Mouse (Mus musculus): ENCODE data around the gene Styx. TPM values are rescaled to one million over a fixed set of nuclear protein-coding genes. Genes with fewer than 3 reads are reported as not detected.
A peak's percentile ranks its signal among the peaks of the same experiment; 100 is the strongest.
"Not testable (repeated sequence)": the region's sequence is repeated elsewhere in the genome, so short reads cannot be mapped to it uniquely, and the experiment has no call there.

Styx gene
- total RNA-seq, 2 experiments from 2014 or later: 25.1 to 38.8 TPM

DNA sequence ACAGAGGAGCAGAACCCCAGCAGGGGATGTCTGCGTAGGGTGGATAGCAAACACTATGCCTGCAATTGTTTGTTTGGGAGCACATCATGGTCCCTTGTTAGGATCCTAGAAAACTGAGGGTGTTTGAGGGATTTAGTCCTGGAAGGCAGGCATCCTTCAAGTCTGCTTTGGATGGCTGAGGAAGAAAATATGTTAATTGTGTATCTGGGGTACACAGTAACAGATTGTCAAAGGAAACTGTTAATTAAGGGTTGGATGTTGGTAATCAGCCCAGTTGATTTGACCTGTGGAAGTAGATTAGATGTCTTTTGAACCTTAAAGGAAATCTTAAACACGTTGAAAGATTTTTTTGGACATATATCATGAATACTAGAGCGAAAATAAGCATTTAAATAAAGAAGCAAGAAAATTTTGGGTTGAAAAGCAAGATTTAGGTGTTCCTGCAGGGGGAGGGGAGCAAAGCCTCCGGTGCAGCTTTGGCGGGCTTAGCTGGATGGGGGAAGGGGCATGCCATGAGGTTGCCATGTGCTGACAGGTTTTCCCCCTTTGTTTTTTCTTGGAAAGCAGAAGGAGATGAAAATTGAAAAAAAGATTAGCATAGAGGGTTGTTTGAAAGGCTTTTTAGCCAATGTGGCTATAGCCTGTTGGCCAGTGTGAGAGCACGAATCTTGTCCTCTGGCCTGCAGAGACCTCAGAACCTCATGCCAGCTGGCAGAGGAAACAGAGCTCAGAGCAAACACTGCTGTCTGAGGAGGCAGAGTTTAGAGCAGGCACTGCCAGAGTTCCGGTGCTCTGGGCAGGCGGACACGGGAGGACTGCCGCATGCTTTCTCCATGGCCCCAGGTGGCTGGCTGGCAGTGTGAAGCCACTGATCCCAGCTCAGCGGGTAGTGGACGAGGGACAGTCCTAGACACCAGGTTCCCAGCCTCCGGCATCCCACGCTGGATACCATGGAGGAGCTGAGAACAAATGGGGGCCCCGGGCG lies 13.6 kb downstream of the Styx start:
- DNase-seq: peak; percentile 85
- intact Hi-C loops (cut with DNase I): no loop called here

DNA sequence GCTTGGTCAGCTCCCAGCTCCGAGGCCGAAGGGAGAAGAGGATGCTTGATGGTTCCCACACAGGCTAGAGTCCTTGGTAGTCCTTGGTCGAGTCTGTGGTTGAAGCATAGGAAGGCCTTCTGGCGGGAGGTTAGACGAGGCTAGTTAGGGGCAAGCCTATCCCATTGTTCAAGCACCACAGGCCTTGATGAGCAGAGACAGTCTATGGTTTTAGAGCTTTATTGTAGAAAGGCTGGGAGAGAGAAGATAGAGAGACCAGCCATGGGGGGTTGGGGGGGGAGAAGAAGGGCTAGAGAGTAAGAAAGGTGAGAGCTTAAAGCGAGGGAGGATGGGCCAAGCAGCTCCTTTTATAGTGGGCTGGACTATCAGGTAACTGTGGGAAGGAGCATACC lies 14.3 kb downstream of the Styx start:
- no peak for DNase-seq
- intact Hi-C loops (cut with DNase I): no loop called here

GRCm38 (mm10) chr14:45378771-45379170 lies 27.9 kb downstream of the Styx start:
- intact Hi-C loops (cut with DNase I): no loop called here
- DNase-seq: no peak

DNA sequence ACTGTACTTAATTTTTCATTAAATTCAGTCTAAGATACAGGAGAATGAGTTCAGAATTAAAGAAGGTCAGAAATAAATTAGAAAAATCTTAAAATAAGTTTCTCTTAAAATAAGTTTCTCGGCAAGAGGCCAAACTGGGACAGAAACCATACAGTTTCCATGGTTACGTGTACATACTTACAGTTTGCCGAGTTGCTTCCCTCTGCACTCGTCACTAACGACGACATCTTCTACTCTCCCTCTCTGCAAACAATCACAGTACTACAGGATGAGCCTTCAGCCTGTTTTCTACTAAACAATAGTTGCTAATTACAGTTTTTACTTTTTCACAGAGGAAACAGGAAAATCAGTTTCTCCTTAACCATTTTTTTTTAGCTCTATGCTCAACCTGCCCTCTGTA lies 29.9 kb downstream of the Styx start:
- DNase-seq: no peak
- intact Hi-C loops (cut with DNase I): no loop called here

- intact Hi-C loops (cut with DNase I): no loop called here
- no peak for DNase-seq
Measured at GRCm38 (mm10) chr14:45382912-45383311, 32.0 kb downstream of the Styx start.

- intact Hi-C loops (cut with DNase I): no loop called here
- DNase-seq: no peak
Measured at GRCm38 (mm10) chr14:45385596-45385995, 34.7 kb downstream of the Styx start.

GRCm38 (mm10) chr14:45387480-45387879 lies 36.6 kb downstream of the Styx start:
- DNase-seq: no peak
- intact Hi-C loops (cut with DNase I): no loop called here

DNA sequence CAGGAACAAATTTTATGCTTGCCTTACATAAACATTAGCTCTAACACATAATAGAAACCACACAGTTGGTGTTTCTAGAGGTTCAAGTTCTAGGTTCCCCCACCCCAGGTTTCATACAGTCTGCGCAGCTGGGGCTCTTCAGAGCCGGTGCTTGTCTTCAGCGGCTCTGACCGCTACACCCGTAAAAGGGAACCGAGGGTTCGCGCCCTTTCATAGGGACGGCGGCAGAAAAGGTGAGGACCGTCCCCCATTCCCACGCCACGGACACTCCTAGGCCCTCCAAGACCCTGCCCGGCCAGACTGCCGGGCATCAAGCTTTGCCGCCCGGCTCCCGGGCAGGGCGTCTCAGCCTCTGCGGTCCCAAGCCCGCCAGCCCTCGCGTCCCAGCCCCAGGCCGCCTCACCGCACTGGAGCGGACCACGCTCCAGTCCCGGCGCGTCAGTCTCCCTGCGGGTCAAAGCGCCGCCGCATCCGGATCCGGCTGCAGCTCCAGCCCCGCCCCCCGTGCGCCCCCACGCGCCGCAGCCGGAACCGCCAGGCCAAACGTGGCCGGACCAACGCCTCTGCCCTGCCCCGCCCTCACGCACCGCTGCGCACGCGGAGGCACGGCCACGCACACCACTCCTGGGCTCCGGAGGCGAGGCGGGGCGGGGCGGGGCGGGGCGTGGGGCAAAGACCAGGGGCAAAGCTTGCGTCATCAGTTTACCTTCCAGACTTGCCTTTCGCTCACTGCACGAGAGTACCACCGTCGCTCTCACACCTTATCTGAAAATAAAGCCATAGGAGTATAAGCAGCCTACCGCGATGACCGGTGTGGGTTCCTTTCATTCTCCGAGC lies 37.7 kb downstream of the Styx start:
- intact Hi-C loops (cut with DNase I): no loop called here
- peak; percentile 94 for DNase-seq

DNA sequence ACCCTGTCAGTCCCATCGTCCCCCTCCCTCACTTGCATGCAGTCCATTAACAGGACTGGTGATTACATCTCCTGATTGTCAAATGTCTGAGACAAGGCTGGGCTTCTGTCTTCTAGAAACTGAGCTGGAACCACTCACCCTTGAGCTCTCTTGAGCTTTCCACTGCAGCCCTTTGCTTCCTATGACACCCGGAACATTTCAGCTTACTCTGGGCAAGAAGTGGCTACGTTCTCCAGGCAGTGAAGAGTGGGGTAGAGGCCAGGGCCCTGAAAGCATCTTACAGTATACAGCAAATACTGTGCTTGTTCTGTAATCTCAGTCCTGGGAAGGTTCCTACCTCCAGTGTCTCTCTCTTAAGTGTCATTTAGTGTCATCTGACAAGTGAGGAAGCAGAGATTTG lies 38.3 kb downstream of the Styx start:
- intact Hi-C loops (cut with DNase I): no loop called here
- no peak for DNase-seq

DNA sequence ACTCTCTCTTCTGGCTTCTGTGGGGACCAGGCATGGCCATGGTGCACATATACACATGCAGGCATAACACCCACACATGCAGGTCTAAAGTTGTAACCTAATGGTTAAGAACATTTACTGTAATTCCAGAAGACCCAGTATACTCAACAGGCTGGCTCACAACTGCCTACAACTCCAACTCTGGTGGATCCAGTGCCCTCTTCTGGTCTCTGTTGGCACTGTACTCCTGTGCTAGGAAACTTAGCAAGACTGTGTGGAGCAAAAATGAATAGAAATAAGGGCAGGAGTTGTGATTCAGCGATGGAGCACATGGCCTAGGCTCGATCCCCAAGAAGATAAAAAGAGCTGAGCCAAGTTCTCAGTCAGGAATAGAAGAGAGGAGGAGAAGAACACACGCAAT lies 48.9 kb downstream of the Styx start:
- DNase-seq: no peak
- intact Hi-C loops (cut with DNase I): no loop called here

GRCm38 (mm10) chr14:45403651-45404050 lies 52.8 kb downstream of the Styx start:
- no peak for DNase-seq
- intact Hi-C loops (cut with DNase I): no loop called here

GRCm38 (mm10) chr14:45404813-45405212 lies 53.9 kb downstream of the Styx start, which contains the start of gene Gnpnat1:
Gene Gnpnat1 (minus strand): TSS chr14:45404913.
- DNase-seq; intact Hi-C loops (cut with DNase I): not testable (repeated sequence)

- intact Hi-C loops (cut with DNase I): no loop called here
- DNase-seq: no peak
Measured at GRCm38 (mm10) chr14:45416265-45416664, 65.4 kb downstream of the Styx start.

GRCm38 (mm10) chr14:45418553-45418952 lies 67.7 kb downstream of the Styx start:
- DNase-seq: no peak
- intact Hi-C loops (cut with DNase I): no loop called here

- no peak for DNase-seq
- intact Hi-C loops (cut with DNase I): no loop called here
Measured at GRCm38 (mm10) chr14:45419323-45419722, 68.4 kb downstream of the Styx start.

- intact Hi-C loops (cut with DNase I): loop anchor here (10.0 kb wide), 3 partner anchors 112 to 272 kb away; partner anchors contain the start of gene Fermt2
- peak; percentile 8 for DNase-seq
Measured at GRCm38 (mm10) chr14:45422371-45422770, 71.5 kb downstream of the Styx start.

DNA sequence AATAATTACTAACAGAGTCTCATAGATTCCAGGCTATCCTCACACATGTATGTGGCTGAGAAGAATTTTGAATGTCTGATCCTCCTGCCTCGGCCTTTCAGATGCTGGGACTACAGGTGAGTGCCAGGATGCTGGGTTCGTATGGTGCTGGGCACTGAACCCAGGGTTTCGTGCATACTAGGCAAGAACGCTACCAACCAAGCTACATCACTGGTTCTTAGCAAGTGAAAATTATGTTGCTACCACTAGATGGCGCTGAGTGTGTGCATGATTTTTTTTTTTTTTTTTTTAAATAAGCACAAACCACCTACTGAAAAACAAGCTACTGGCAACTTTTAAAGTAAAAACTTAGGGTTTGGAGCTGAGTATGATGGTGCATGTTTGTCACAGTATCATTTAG lies 72.3 kb downstream of the Styx start:
- intact Hi-C loops (cut with DNase I): loop anchor here (10.0 kb wide), 3 partner anchors 112 to 272 kb away; partner anchors contain the start of gene Fermt2
- peak; percentile 5 for DNase-seq

GRCm38 (mm10) chr14:45430066-45430842 lies 79.4 kb downstream of the Styx start:
- intact Hi-C loops (cut with DNase I): no loop called here
- no peak for DNase-seq

- intact Hi-C loops (cut with DNase I): no loop called here
- no peak for DNase-seq
Measured at GRCm38 (mm10) chr14:45432003-45432402, 81.1 kb downstream of the Styx start.

GRCm38 (mm10) chr14:45434220-45434619 lies 83.3 kb downstream of the Styx start:
- intact Hi-C loops (cut with DNase I): no loop called here
- DNase-seq: no peak
